Mouse (Mus musculus): Measurements from ENCODE around the gene Pnkp.

DNA sequence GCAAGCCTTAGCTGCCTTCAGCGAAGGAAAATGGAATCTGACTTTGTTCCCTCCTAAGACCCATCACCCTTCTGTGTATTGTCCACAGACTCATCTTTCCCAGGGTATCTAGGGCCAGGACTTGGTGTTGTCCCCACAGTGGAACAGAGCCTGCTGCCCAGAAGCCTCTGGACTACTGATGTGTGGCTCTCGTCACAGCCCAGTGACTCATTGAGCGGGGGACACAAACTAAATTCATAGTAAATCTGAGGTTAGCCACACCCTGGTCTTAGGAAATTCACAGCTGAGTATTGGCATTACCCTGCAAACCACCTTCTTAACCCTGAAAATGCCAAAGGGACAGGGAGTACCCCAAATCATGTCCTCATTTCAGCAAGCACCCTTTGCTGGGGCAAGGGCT is 30.2 kb upstream of the Pnkp start:
- TF ChIP-seq POLR2A (IDR thresholded peaks at IDR 0.05; ENCODE audit: extremely low read depth, insufficient read depth, low read length) (no peak), CTCF (IDR thresholded peaks at IDR 0.05; ENCODE audit: low read depth, low read length) (no peak)
